Mouse (Mus musculus) kidney, postnatal 4 days (tissue): Measurements from ENCODE around the gene Adprhl1.

ENCODE experiments used
- DNase-seq, 2 experiments: peaks; one replicate each; pipeline ENCODE4 v3.0.0; 2021; ENCODE audit warnings: mixed read lengths in 2 of 2

The Adprhl1 gene

DNA sequence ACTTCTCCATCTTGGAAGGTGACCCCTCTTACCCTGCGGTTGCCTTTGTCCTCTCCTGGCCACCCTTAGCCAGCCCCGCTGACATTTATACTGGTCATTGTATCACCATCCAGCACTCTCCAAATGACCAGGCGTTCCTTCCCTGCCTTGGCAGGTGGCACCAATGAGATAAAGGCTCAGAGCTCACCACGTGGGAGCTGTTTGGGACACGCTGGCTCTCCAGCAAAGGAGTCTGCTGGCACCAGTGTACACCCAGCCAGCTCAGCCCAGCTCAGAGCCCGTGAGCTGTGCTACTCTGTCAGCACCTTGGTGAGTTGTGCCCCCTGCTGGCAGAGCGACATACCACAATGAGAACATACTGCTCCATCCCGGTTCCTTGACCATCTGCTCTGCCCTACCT, at the start of gene Adprhl1:
Gene Adprhl1 (minus strand): TSS at position 144 of the 400 bp plus-strand sequence.
- peak; percentile 87 to 89 for DNase-seq

GRCm38 (mm10) chr8:13301036-13301435, 47.1 kb upstream of the Adprhl1 start:
- DNase-seq: no peak

GRCm38 (mm10) chr8:13299571-13299970, 45.6 kb upstream of the Adprhl1 start:
- no peak for DNase-seq

DNA sequence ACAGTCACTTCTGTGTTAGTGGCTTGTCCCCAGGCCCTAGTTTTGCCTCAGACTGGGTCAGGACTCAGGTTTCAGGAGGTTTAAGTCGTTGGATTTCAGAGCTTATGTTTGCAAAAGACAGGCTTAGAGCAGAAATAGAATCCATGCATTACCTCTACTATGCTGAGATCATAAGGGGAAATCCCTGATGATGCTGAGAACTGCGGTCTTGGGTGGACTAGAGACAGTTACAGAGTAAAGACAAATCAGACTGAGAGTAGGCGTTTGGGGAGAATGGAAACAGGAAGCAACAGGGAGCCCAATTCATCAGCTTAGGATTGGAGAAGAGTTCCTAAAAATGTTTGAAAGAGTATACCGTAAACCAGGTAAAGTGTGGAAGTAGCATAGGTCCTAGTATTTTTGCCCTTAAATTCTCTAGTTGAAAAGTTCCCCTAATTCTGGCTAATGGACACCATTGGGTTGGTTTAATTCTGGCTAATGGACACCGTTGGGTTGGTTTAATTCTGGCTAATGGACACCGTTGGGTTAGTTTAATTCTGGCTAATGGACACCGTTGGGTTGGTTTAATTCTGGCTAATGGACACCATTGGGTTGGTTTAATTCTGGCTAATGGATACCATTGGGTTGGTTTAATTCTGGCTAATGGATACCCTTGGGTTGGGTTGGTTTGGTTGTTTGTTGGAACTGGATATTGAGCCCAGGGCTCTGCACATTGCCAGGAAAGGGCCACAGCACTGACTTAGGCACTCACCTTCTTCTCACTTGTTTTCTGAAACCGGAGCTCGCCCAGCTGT, 39.9 kb upstream of the Adprhl1 start:
- DNase-seq: no peak

DNA sequence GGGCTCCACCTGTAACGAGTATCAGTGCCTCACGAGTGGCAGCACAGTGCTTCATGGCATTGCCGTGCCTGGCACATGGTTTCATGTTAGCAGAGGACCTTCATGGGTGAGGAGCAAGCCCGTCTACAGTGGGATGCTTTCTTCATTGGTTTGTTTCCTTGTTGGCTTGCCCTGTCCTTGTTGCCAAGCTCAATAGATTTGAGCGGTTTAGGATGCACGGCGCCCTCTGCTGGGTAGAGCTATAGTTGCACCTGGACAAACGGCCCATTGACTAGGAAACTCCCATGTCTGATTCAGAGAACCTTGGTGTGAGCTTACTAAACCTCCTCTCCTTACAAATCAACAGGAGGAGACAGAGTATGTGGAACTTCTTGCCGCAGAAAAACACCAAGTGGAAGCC, 38.4 kb upstream of the Adprhl1 start:
- DNase-seq: peak; percentile 88

- no peak for DNase-seq
Measured at GRCm38 (mm10) chr8:13288646-13289045, 34.7 kb upstream of the Adprhl1 start.

- peak; percentile 97 to 98 for DNase-seq
Measured at GRCm38 (mm10) chr8:13287692-13288623, 34.0 kb upstream of the Adprhl1 start, which contains the start of the genes Dcun1d2 and Tmco3. TSS of gene Dcun1d2 (minus strand) at chr8:13288131. TSS of gene Tmco3 (plus strand) at chr8:13288190.

DNA sequence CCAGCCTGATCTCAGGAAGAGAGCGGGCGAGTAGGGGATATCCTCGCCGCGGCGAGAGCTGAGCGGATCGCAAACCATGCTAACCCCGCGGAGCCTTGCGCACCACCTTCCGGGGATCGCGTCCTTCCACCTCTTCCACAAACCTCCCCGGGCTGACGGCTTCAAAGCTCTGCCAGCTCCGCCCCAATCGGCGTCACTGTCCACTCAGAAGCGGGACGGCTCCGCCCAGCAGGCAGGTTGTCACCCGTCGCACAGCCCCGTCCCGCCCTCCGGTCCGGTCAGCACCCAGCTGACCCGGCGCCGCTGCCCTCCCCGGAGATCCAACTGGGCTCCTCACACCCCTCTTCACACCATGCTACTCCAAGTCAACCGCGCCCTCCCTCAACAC, 33.3 kb upstream of the Adprhl1 start:
- DNase-seq: peak; percentile 91 to 94

DNA sequence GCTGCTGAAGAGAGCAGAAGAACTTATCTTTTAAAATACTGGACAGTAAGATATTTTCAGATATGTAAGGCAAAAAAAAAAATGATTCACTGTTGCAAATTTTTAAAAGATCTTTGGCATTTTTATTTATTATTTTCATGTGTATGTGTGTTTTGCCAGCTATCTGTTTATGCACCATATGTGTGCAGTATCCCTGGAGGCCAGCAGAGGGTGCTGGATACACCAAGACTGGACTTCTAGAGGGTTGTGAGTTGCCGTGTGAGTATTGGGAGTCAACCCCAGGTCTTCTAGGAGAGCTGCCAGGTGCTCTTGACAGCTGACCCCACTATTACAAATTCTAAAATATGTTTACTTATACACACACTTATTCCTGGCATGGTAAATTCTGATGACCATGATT, 29.2 kb upstream of the Adprhl1 start:
- DNase-seq: no peak

GRCm38 (mm10) chr8:13276941-13277447, 23.0 kb upstream of the Adprhl1 start:
- no peak for DNase-seq

DNA sequence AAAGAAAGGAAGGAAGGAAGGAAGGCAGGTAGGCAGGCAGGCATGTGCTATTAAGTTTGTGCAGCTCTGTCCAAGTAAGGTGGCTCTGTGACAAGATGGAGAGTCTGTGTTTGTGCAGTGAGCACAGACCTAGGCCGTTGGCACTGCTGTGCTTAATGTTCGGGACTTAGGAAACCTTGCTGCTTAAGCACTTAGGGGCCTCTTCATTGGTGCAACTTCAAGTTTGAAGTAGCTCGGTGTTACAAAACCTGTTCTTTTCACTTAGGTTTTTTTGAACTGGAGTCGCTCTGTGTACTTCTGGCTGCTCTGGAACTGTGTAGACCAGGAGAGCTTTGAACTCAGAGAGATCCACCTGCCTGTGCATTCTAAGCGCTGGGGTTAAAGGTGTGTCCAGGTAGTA, 18.9 kb upstream of the Adprhl1 start:
- DNase-seq: no peak

- peak; percentile 50 to 64 for DNase-seq
Measured at GRCm38 (mm10) chr8:13267566-13267965, 13.6 kb upstream of the Adprhl1 start.

GRCm38 (mm10) chr8:13263376-13263775, 9.4 kb upstream of the Adprhl1 start:
- no peak for DNase-seq

- no peak for DNase-seq
Measured at GRCm38 (mm10) chr8:13253413-13253812, 549 bp downstream of the Adprhl1 start.

DNA sequence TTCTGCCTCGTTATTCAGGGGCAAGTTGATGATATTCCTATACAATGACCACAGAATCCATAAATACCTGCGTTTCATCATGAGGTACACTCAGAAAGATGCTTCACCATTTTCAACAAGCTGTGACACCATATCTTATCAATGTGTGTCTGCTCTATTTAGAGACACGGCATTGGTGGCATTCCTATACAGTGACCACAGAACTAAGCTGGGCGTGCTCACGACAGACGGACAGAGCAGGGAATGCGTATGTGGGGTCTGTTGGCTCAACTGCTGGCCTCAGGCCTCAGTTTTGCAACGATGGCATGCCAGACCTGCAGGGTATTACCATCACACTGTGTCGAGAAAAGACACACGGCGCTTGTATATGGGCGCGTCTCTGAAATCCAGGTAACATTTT, 1.1 kb downstream of the Adprhl1 start:
- DNase-seq: no peak

GRCm38 (mm10) chr8:13244343-13244880, 9.6 kb downstream of the Adprhl1 start:
- DNase-seq: no peak

DNA sequence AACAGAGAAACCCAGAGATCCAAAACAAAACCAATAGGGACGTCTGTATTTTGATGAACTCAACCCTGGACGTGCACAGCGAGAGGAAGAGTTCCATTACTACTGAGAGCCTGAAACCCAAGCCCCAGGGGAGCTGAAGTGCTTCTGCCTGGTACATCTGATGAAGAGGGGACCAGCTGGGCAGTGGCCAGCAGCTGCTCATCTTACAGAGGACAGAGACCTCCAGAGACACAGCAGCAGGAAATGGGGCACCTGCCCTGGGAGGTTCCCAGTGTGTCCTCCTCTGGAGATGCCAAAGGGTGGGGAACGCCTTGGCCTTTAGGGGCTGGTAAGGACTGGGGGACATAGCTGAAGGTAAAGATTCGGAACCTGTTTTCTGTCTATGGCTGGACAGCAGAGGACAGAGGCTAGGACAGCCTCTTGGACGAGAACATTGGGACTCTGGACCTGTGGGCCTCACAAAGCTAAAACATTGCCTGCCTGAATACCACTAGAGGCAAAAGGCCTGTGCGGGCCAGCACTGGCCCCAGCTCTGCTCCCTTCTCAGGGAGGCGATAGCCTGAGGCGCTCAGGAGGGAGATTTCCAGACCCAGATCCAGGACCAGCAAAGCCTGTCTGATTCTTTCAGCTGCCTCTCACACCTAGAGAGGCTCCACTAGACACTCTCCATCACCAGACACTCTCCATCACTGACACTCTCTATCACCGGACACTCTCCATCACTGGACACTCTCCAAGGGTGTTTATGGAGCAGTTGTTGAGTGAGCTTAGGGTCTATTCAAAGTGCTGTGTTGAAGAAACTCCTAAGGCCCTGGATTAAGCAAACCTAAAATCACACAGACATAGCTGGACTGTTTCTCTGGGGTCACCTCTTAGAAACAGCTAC, 10.7 kb downstream of the Adprhl1 start:
- DNase-seq: no peak

DNA sequence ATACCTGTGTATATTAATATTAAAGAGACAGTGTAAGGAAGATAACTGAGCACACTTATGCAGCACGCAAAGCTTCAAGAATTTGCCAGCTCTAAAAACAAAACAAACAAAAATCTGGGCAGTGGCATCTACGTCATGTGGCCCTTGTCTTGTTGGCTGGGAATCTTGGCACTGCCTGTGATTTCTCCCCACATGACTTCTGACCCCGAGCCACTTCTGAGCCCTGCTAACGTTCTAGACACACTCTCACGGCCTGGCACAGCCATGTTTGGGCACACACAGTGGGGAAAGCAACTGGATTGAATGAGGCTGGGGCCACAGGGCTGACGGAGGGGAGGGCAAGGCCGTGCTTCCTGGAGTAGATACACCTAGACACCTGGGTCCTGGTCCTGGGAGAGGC, 13.3 kb downstream of the Adprhl1 start:
- no peak for DNase-seq

DNA sequence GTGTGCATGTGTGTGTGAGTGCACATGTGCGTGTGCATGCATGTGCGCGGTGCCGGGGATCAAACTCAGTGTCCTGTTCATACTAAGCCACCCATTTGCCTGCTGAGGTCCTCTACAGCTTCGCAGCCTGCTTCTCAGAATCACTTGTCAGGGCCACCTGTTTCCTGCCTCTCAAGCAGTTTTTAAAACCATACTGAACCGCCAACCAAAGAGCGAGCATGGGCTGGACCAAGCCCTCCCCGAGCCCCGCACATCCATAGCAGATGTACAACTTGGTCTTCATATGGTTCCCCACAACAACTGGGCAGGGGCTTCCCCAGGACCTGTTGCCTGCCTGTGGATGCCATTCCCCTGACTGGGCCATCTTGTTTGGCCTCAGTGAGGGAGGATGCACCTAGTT, 13.9 kb downstream of the Adprhl1 start:
- no peak for DNase-seq

DNA sequence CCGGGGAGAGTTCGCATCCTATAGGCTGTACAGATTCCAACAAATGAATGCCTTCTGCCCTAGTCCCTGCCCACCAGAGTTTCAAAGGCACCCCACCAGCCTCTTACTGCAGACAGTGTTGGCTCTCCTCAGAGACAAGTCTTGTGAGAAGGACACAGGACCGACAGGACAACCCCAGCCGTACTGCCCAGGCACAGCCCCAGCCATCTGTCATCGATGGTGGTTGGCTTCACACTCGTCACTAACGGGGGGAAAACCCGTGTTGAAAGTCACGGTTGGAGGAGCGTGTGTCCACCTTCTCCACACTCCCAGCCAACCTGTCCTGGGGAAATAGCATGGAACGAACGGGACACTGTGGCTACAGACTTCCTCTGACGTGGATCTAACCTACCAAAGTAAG, 19.2 kb downstream of the Adprhl1 start:
- DNase-seq: no peak

DNA sequence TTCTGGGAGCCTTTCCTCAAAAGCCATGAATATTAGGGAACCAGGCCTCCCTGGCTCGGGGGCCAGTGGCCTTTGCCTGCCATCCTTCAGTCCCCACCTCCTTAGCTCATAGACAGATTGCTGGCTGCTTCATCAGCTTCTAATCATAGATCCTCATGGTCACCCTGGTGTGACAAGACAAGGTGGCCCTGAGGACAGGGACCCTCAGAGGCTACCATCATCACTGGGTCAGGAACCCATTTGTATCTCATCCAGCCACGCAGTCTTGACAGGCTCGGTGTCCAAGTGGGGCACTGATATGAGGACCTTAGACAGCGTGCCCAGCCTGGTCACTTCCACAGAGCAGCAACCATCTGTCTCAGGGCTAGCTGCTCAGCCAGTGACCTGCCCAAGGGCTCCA, 23.5 kb downstream of the Adprhl1 start:
- DNase-seq: no peak

DNA sequence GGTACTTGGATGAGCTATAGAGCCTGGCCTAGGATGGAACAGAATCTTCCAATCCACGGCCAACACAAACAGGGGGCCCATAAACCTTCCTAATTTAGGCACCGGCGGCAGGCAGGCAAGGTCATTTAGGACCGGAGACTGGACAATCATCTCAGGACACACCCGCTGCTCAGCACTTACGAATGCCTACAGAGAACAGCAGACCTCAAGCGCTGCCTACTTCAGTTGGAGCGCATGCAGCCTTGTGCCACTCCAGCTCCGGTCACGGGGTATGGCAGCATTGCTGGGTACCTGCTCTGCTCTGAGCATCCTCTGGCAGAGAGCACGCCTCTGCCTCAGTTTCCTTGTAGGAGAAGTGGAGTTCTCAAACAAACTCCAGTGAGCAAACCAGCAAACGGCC, 24.2 kb downstream of the Adprhl1 start:
- DNase-seq: no peak
